In the genomic region with DNA sequence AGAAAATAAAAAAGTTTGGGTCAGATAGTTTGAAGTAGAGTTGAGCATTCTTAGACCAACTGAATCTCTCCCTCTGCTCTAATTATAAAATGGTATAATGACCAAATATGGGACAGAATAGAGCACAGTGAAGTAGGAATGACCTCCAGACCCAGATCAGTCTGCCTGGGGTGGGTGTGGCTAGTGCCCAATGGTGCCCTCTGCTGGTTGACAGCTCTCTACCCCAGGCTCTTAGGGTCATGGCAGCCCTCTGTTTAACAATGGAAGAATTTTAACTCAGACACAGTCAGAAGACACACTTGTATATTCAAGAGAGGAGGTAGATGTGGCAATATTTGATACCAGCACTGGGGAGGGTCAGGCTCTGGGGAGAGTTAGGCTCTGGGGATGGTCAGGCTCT, we compare ENCODE assay signal across 10 mouse cellular contexts. TPM values are rescaled to one million over a fixed set of nuclear protein-coding genes. Genes with fewer than 3 reads are reported as not detected.
DNase-seq lines count a peak whose midpoint lies in the region; ATAC-seq and TF ChIP-seq lines count a peak whose summit lies in the region.
"Had no signal": no experiment of that assay in that cellular context is flagged by ENCODE, and none has a peak within 500 bp of the region (broad histone marks: within the 10 kb centered on the region; RNA-seq: fewer than 3 reads in every experiment).

No protein-coding gene starts in this region.

- ATAC-seq in intestine, postnatal 0 days = peak; percentile 47; the same call in 1 of the 2 replicates
- ATAC-seq in intestine, embryonic 16.5 days = no peak
- ATAC-seq in megakaryocyte progenitor cell, adult 5-6 weeks (replicated peaks; ENCODE audit: poor library complexity) = peak; percentile 96

- no peaks in the 10 kb centered on the region for H3K27me3 ChIP-seq in intestine, postnatal 0 days (replicated peaks; ENCODE audit: control insufficient read depth, insufficient read depth, low read length)
- H3K27me3 ChIP-seq in intestine, embryonic 16.5 days (replicated peaks; ENCODE audit: control insufficient read depth, insufficient read depth, low read length) = no peaks in the 10 kb centered on the region
- no peaks in the 10 kb centered on the region for H3K27me3 ChIP-seq in E14TG2a.4 (ENCODE audit: insufficient read depth, low read length)
- H3K27me3 ChIP-seq: limb, embryonic 15.5 days had no signal

- no peak for TF ChIP-seq POLR2A in embryonic fibroblast, embryonic 13.5 days (IDR thresholded peaks at IDR 0.05; ENCODE audit: low read depth, low read length)

- no peak for DNase-seq in cerebellum, adult 8-10 months
- DNase-seq in layer of hippocampus, adult 9-10 months (ENCODE audit: low spot score) = no peak
- DNase-seq in layer of hippocampus, adult 8-10 months (ENCODE audit: low spot score in 2 of 2) = no peak
- DNase-seq: right cerebral cortex, postnatal 14 days had no signal

- H3K36me3 ChIP-seq in intestine, postnatal 0 days (ENCODE audit: control insufficient read depth, insufficient read depth) = peaks cover 70% of the 10 kb centered on the region
- no peaks in the 10 kb centered on the region for H3K36me3 ChIP-seq in intestine, embryonic 16.5 days (ENCODE audit: control insufficient read depth, insufficient read depth, low read length)
- H3K36me3 ChIP-seq in E14TG2a.4 (ENCODE audit: insufficient read depth, low read length) = peaks cover 82% of the 10 kb centered on the region

- H3K4me3 ChIP-seq in intestine, postnatal 0 days (ENCODE audit: low read depth, low read length) = no peak overlapping the region
- H3K4me3 ChIP-seq in intestine, embryonic 16.5 days (ENCODE audit: low read length) = no peak overlapping the region
- H3K4me3 ChIP-seq in E14TG2a.4 (replicated peaks; ENCODE audit: low read length) = no peak overlapping the region
- H3K4me3 ChIP-seq in embryonic fibroblast, embryonic 13.5 days (ENCODE audit: insufficient read depth, low read length) = no peak overlapping the region
- H3K4me3 ChIP-seq: limb, embryonic 15.5 days had no signal

- H3K27ac ChIP-seq in intestine, postnatal 0 days (ENCODE audit: low read depth, low read length) = no peak overlapping the region
- no peak overlapping the region for H3K27ac ChIP-seq in intestine, embryonic 16.5 days (ENCODE audit: low read length)
- no peak overlapping the region for H3K27ac ChIP-seq in embryonic fibroblast, embryonic 13.5 days (ENCODE audit: insufficient read depth, low read length)
- H3K27ac ChIP-seq: limb, embryonic 15.5 days had no signal

- H3K9ac ChIP-seq in intestine, postnatal 0 days (ENCODE audit: low read depth, low read length) = no peak overlapping the region
- no peak overlapping the region for H3K9ac ChIP-seq in intestine, embryonic 16.5 days (ENCODE audit: low read depth, low read length)
- H3K9ac ChIP-seq: limb, embryonic 15.5 days had no signal

- TF ChIP-seq CTCF in intestine, postnatal 0 days (IDR thresholded peaks at IDR 0.05; ENCODE audit: low read depth) = peak; percentile 75
- peak; percentile 31; the same call in 1 of the 2 replicates for TF ChIP-seq CTCF in E14TG2a.4 (conservative IDR thresholded peaks at IDR 0.05; ENCODE audit: low read length)
- TF ChIP-seq CTCF in embryonic fibroblast, embryonic 13.5 days (IDR thresholded peaks at IDR 0.05; ENCODE audit: borderline replicate concordance, insufficient read depth, low read length) = peak; percentile 37; the same call in 1 of the 2 replicates

- H3K4me1 ChIP-seq in intestine, postnatal 0 days (replicated peaks; ENCODE audit: control insufficient read depth, insufficient read depth, low read length) = no peaks in the 10 kb centered on the region
- no peaks in the 10 kb centered on the region for H3K4me1 ChIP-seq in intestine, embryonic 16.5 days (ENCODE audit: control insufficient read depth, insufficient read depth, low read length)
- no peaks in the 10 kb centered on the region for H3K4me1 ChIP-seq in E14TG2a.4 (replicated peaks; ENCODE audit: low read depth, low read length)
- H3K4me1 ChIP-seq in embryonic fibroblast, embryonic 13.5 days (ENCODE audit: control insufficient read depth, insufficient read depth, low read length) = no peaks in the 10 kb centered on the region
- H3K4me1 ChIP-seq: limb, embryonic 15.5 days had no signal

- H3K9me3 ChIP-seq in intestine, postnatal 0 days (ENCODE audit: control insufficient read depth) = no peaks in the 10 kb centered on the region
- H3K9me3 ChIP-seq in intestine, embryonic 16.5 days (ENCODE audit: control insufficient read depth, low read length) = no peaks in the 10 kb centered on the region
- peaks cover 16% of the 10 kb centered on the region for H3K9me3 ChIP-seq in E14TG2a.4 (ENCODE audit: low read length)
- H3K9me3 ChIP-seq: limb, embryonic 15.5 days had no signal

- no peak overlapping the region for H3K4me2 ChIP-seq in intestine, postnatal 0 days (replicated peaks; ENCODE audit: low read depth)
- H3K4me2 ChIP-seq in intestine, embryonic 16.5 days (ENCODE audit: low read depth, low read length) = no peak overlapping the region
- H3K4me2 ChIP-seq: limb, embryonic 15.5 days had no signal

RNA-seq across cellular contexts. Expression of a gene that starts 16.1 kb away (rescaled TPM):
- polyA plus RNA-seq in intestine, postnatal 0 days (2015; fragmentation: Nextera tagmentation; extraction: Ambion mirVana) = 3.7 and 3.8 TPM in 2 replicates
- 7.0 and 7.6 TPM in 2 replicates for polyA plus RNA-seq in intestine, embryonic 16.5 days (2015; fragmentation: Nextera tagmentation; extraction: Ambion mirVana)
- polyA plus RNA-seq in embryonic fibroblast, embryonic 13.5 days (2011; ENCODE audit: insufficient read length, low read depth, missing spikeins) = 21.0 and 21.7 TPM in 2 replicates
- total RNA-seq in megakaryocyte progenitor cell, adult 5-6 weeks (2015) = 8.9 and 10.5 TPM in 2 replicates
- total RNA-seq in megakaryocyte progenitor cell, adult 5-6 weeks (2017) = 11.3 and 13.4 TPM in 2 replicates
- total RNA-seq in layer of hippocampus, adult 8-10 months (2022) = 10 to 100 TPM; 15.2 to 19.3 (median 18.5) TPM

RNA-seq across cellular contexts. Expression of a gene that starts 45.4 kb away (rescaled TPM):
- 2,008 and 2,179 TPM in 2 replicates for polyA plus RNA-seq in intestine, postnatal 0 days (2015; fragmentation: Nextera tagmentation; extraction: Ambion mirVana)
- 385 and 440 TPM in 2 replicates for polyA plus RNA-seq in intestine, embryonic 16.5 days (2015; fragmentation: Nextera tagmentation; extraction: Ambion mirVana)
- 1,628 and 1,672 TPM in 2 replicates for polyA plus RNA-seq in embryonic fibroblast, embryonic 13.5 days (2011; ENCODE audit: insufficient read length, low read depth, missing spikeins)
- total RNA-seq in megakaryocyte progenitor cell, adult 5-6 weeks (2015) = 3,812 and 4,089 TPM in 2 replicates
- total RNA-seq in megakaryocyte progenitor cell, adult 5-6 weeks (2017) = 1,717 and 2,014 TPM in 2 replicates
- 100 to 1,000 TPM; 103 to 516 (median 252) TPM for total RNA-seq in layer of hippocampus, adult 8-10 months (2022)

RNA-seq across cellular contexts. Expression of a gene that starts 58.4 kb away (rescaled TPM):
- polyA plus RNA-seq in intestine, postnatal 0 days (2015; fragmentation: Nextera tagmentation; extraction: Ambion mirVana) = 0.10 TPM in 1 of 2 replicates, not detected in the other
- polyA plus RNA-seq in intestine, embryonic 16.5 days (2015; fragmentation: Nextera tagmentation; extraction: Ambion mirVana) = not detected in 2 replicates
- 0.37 and 0.68 TPM in 2 replicates for polyA plus RNA-seq in embryonic fibroblast, embryonic 13.5 days (2011; ENCODE audit: insufficient read length, low read depth, missing spikeins)
- 0.46 TPM in 1 of 2 replicates, not detected in the other for total RNA-seq in megakaryocyte progenitor cell, adult 5-6 weeks (2015)
- not detected in 2 replicates for total RNA-seq in megakaryocyte progenitor cell, adult 5-6 weeks (2017)
- not detected for total RNA-seq in layer of hippocampus, adult 8-10 months (2022)
